Mouse (Mus musculus) kidney, embryonic 15.5 days (tissue): ENCODE data around the gene Zfp871. TPM values are rescaled to one million over a fixed set of nuclear protein-coding genes. Genes with fewer than 3 reads are reported as not detected.
A peak's percentile ranks its signal among the peaks of the same experiment; 100 is the strongest.

Source experiments
- ATAC-seq: fragments of 200-750 bp; cut with Nextera tagmentation; replicated peaks from 2 replicates; pipeline ENCODE4 v1.8.0; 2017; ENCODE audit warnings: moderate TSS enrichment; ENCODE audit not compliant: low FRiP score
- H3K27ac ChIP-seq: fragments of 300-500 bp; sonication (generic); 2 replicates; pipeline ENCODE4 v1.5.1; 2015; ENCODE audit warnings: mild to moderate bottlenecking, inconsistent platforms
- H3K27me3 ChIP-seq: fragments of 300-500 bp; sonication (generic); 2 replicates; pipeline ENCODE4 v1.6.1; 2015; ENCODE audit warnings: inconsistent platforms
- H3K36me3 ChIP-seq: fragments of 300-500 bp; sonication (generic); 2 replicates; pipeline ENCODE4 v1.6.1; 2015; ENCODE audit warnings: inconsistent platforms
- H3K4me1 ChIP-seq: fragments of 300-500 bp; sonication (generic); 2 replicates; pipeline ENCODE4 v1.6.1; 2015; ENCODE audit warnings: inconsistent platforms
- H3K4me2 ChIP-seq: fragments of 300-500 bp; sonication (generic); 2 replicates; pipeline ENCODE4 v1.6.1; 2015; ENCODE audit warnings: moderate library complexity, mild to moderate bottlenecking, inconsistent platforms
- H3K4me3 ChIP-seq: fragments of 300-500 bp; sonication (generic); replicated peaks from 2 replicates; pipeline ENCODE4 v1.5.1; 2015; ENCODE audit warnings: mild to moderate bottlenecking, inconsistent platforms
- H3K9ac ChIP-seq: fragments of 300-500 bp; sonication (generic); 2 replicates; pipeline ENCODE4 v1.6.1; 2015; ENCODE audit warnings: mild to moderate bottlenecking, inconsistent platforms
- H3K9me3 ChIP-seq: fragments of 300-500 bp; sonication (generic); replicated peaks from 2 replicates; pipeline ENCODE4 v1.6.1; 2016; ENCODE audit warnings: inconsistent platforms
- WGBS: fragments of 180-500 bp; shearing (Covaris S2); methylation state at CpG from one replicate; pipeline ENCODE4 v1.1.7; 2015; ENCODE audit warnings: mixed read lengths; 5-methylcytosine and 5-hydroxymethylcytosine counted together
- polyA plus RNA-seq: library from polyadenylated mRNA; unstranded; fragments of >200 nt; fragmentation: Nextera tagmentation; extraction: Ambion mirVana; gene quantifications from 2 replicates; pipeline ENCODE4 v1.2.1, GENCODE M21; 2015

The Zfp871 gene
- polyA plus RNA-seq, 1 experiment from 2014 or later, result 31.2 TPM

GRCm38 (mm10) chr17:32787436-32788093 lies 522 bp downstream of the Zfp871 start:
- under 1% methylated on average over 31 of the region's 31 CpGs for WGBS
- peak; percentile 92 for ATAC-seq
- Histone ChIP-seq H3K36me3 (peaks cover 33% of the 10 kb centered on the region), H3K9ac (peak overlapping the region; percentile 94), H3K4me3 (peak overlapping the region; percentile 92), H3K4me2 (peak overlapping the region; percentile 70), H3K9me3 (no peaks in the 10 kb centered on the region), H3K4me1 (peaks cover 24% of the 10 kb centered on the region), H3K27ac (peak overlapping the region; percentile 97), H3K27me3 (no peaks in the 10 kb centered on the region)

GRCm38 (mm10) chr17:32786944-32787343 lies 1.1 kb downstream of the Zfp871 start:
- Histone ChIP-seq H3K9me3 (no peaks in the 10 kb centered on the region), H3K27ac (no peak overlapping the region), H3K36me3 (peaks cover 34% of the 10 kb centered on the region), H3K4me2 (peak overlapping the region; percentile 70), H3K27me3 (no peaks in the 10 kb centered on the region), H3K4me1 (peaks cover 24% of the 10 kb centered on the region), H3K9ac (peak overlapping the region; percentile 94), H3K4me3 (peak overlapping the region; percentile 92)
- 55% methylated on average over 6 of the region's 6 CpGs for WGBS
- no peak for ATAC-seq

GRCm38 (mm10) chr17:32785656-32786055 lies 2.4 kb downstream of the Zfp871 start:
- Histone ChIP-seq H3K4me2 (no peak overlapping the region), H3K36me3 (peaks cover 34% of the 10 kb centered on the region), H3K27me3 (no peaks in the 10 kb centered on the region), H3K4me3 (no peak overlapping the region), H3K9me3 (no peaks in the 10 kb centered on the region), H3K9ac (no peak overlapping the region), H3K27ac (no peak overlapping the region), H3K4me1 (peaks cover 24% of the 10 kb centered on the region)
- 79% methylated on average over 3 of the region's 3 CpGs for WGBS
- no peak for ATAC-seq

GRCm38 (mm10) chr17:32777564-32777963 lies 10.5 kb downstream of the Zfp871 start:
- H3K4me1 ChIP-seq, result no peaks in the 10 kb centered on the region
- no peak overlapping the region for H3K4me2 ChIP-seq
- no peak for ATAC-seq
- H3K4me3 ChIP-seq, result no peak overlapping the region
- H3K9ac ChIP-seq, result no peak overlapping the region
- H3K27me3 ChIP-seq, result no peaks in the 10 kb centered on the region
- WGBS, result 95% methylated on average over 3 of the region's 3 CpGs
- no peaks in the 10 kb centered on the region for H3K9me3 ChIP-seq
- no peak overlapping the region for H3K27ac ChIP-seq
- peaks cover 73% of the 10 kb centered on the region for H3K36me3 ChIP-seq

- H3K36me3 ChIP-seq, result peaks cover 96% of the 10 kb centered on the region
- H3K9me3 ChIP-seq, result 0 out of 2 replicates have a peak, but pooled peaks cover 8% of the 10 kb centered on the region
- WGBS, result 92% methylated on average over 1 of the region's 1 CpGs
- no peaks in the 10 kb centered on the region for H3K27me3 ChIP-seq
- no peak overlapping the region for H3K4me2 ChIP-seq
- H3K4me1 ChIP-seq, result no peaks in the 10 kb centered on the region
- H3K9ac ChIP-seq, result no peak overlapping the region
- no peak overlapping the region for H3K4me3 ChIP-seq
- ATAC-seq, result no peak
- no peak overlapping the region for H3K27ac ChIP-seq
Observed at GRCm38 (mm10) chr17:32771213-32771612, 16.9 kb downstream of the Zfp871 start.

GRCm38 (mm10) chr17:32766422-32766821 lies 21.7 kb downstream of the Zfp871 start:
- Histone ChIP-seq H3K9me3 (0 out of 2 replicates have a peak, but pooled peaks cover 12% of the 10 kb centered on the region), H3K27me3 (no peaks in the 10 kb centered on the region), H3K4me1 (no peaks in the 10 kb centered on the region), H3K4me3 (no peak overlapping the region), H3K27ac (no peak overlapping the region), H3K4me2 (no peak overlapping the region), H3K9ac (no peak overlapping the region), H3K36me3 (peaks cover 76% of the 10 kb centered on the region)
- WGBS, result 97% methylated on average over 2 of the region's 2 CpGs
- ATAC-seq, result no peak

GRCm38 (mm10) chr17:32757331-32757730 lies 30.8 kb downstream of the Zfp871 start:
- H3K27me3 ChIP-seq, result no peaks in the 10 kb centered on the region
- H3K4me1 ChIP-seq, result no peaks in the 10 kb centered on the region
- no peak overlapping the region for H3K9ac ChIP-seq
- H3K4me2 ChIP-seq, result no peak overlapping the region
- H3K27ac ChIP-seq, result no peak overlapping the region
- ATAC-seq, result no peak
- no peaks in the 10 kb centered on the region for H3K9me3 ChIP-seq
- H3K4me3 ChIP-seq, result no peak overlapping the region
- H3K36me3 ChIP-seq, result no peaks in the 10 kb centered on the region
- WGBS, result 77% methylated on average over 5 of the region's 5 CpGs

GRCm38 (mm10) chr17:32753634-32754033 lies 34.5 kb downstream of the Zfp871 start:
- no peaks in the 10 kb centered on the region for H3K36me3 ChIP-seq
- peak overlapping the region; percentile 22; the same call in 1 of the 2 replicates for H3K4me2 ChIP-seq
- H3K27me3 ChIP-seq, result no peaks in the 10 kb centered on the region
- no peaks in the 10 kb centered on the region for H3K9me3 ChIP-seq
- 18% methylated on average over 12 of the region's 12 CpGs for WGBS
- H3K27ac ChIP-seq, result no peak overlapping the region
- ATAC-seq, result no peak
- no peaks in the 10 kb centered on the region for H3K4me1 ChIP-seq
- H3K9ac ChIP-seq, result no peak overlapping the region
- no peak overlapping the region for H3K4me3 ChIP-seq

- Histone ChIP-seq H3K4me2 (no peak overlapping the region), H3K27ac (no peak overlapping the region), H3K36me3 (no peaks in the 10 kb centered on the region), H3K9me3 (no peaks in the 10 kb centered on the region), H3K4me3 (no peak overlapping the region), H3K9ac (no peak overlapping the region), H3K4me1 (no peaks in the 10 kb centered on the region), H3K27me3 (no peaks in the 10 kb centered on the region)
- ATAC-seq, result no peak
- 74% methylated on average over 6 of the region's 6 CpGs for WGBS
Observed at GRCm38 (mm10) chr17:32752813-32753360, 35.2 kb downstream of the Zfp871 start.

- no peak overlapping the region for H3K9ac ChIP-seq
- WGBS, result 40% methylated on average over 5 of the region's 5 CpGs
- H3K4me1 ChIP-seq, result no peaks in the 10 kb centered on the region
- no peak for ATAC-seq
- H3K4me3 ChIP-seq, result no peak overlapping the region
- no peak overlapping the region for H3K4me2 ChIP-seq
- no peaks in the 10 kb centered on the region for H3K36me3 ChIP-seq
- no peaks in the 10 kb centered on the region for H3K27me3 ChIP-seq
- no peaks in the 10 kb centered on the region for H3K9me3 ChIP-seq
- no peak overlapping the region for H3K27ac ChIP-seq
Observed at GRCm38 (mm10) chr17:32750611-32751010, 37.5 kb downstream of the Zfp871 start.

- Histone ChIP-seq H3K9ac (no peak overlapping the region), H3K36me3 (no peaks in the 10 kb centered on the region), H3K4me2 (no peak overlapping the region), H3K4me1 (no peaks in the 10 kb centered on the region), H3K4me3 (no peak overlapping the region), H3K27ac (no peak overlapping the region), H3K27me3 (no peaks in the 10 kb centered on the region), H3K9me3 (no peaks in the 10 kb centered on the region)
- WGBS, result 16% methylated on average over 1 of the region's 1 CpGs
- ATAC-seq, result no peak
Observed at GRCm38 (mm10) chr17:32741057-32741456, 47.0 kb downstream of the Zfp871 start.

- no peak for ATAC-seq
- no peaks in the 10 kb centered on the region for H3K9me3 ChIP-seq
- H3K36me3 ChIP-seq, result no peaks in the 10 kb centered on the region
- no peak overlapping the region for H3K4me3 ChIP-seq
- H3K27ac ChIP-seq, result no peak overlapping the region
- H3K4me2 ChIP-seq, result no peak overlapping the region
- H3K4me1 ChIP-seq, result no peaks in the 10 kb centered on the region
- H3K27me3 ChIP-seq, result no peaks in the 10 kb centered on the region
- H3K9ac ChIP-seq, result no peak overlapping the region
- WGBS, result 93% methylated on average over 1 of the region's 1 CpGs
Observed at GRCm38 (mm10) chr17:32738406-32738805, 49.7 kb downstream of the Zfp871 start.
